Mouse (Mus musculus) heart, postnatal 14 days (tissue): Measurements from ENCODE around the gene Hba-a2. TPM values are rescaled to one million over a fixed set of nuclear protein-coding genes. Genes with fewer than 3 reads are reported as not detected.
"Not testable (repeated sequence)": the region's sequence is repeated elsewhere in the genome, so short reads cannot be mapped to it uniquely, and the experiment has no call there.

Source experiments
- DNase-seq, 2 experiments: peaks; one replicate each; pipeline ENCODE4 v3.0.0; 2021 to 2022
- intact Hi-C: fragments of 180-260 bp; cut with DNase I; formaldehyde crosslinking; loops from one replicate; pipeline ENCODE4 v1.15.1; 2025
- long read RNA-seq, 2 experiments: library from polyadenylated mRNA; stranded (forward); transcript quantifications; one replicate each; pipeline ENCODE4 v2.0.0; 2021
- total RNA-seq, 2 experiments: library from RNA; stranded (reverse); gene quantifications; 2 replicates each; pipeline ENCODE4 v1.2.3; 2021

The Hba-a2 gene
- total RNA-seq: over 10,000 TPM; 17,559 to 24,540 TPM
- long read RNA-seq, experiment 1, transcript Hba-a2-201 (3 exons, 554 nt): major isoform, 1,768 of 1,785 reads
- long read RNA-seq, experiment 1, transcript Hba-a2-202 (2 exons, 494 nt): minor isoform, 12 of 1,785 reads
- long read RNA-seq, experiment 1, partial matches to known transcripts: 3 of 1,785 reads
- long read RNA-seq, experiment 1, other reads (novel, unspliced or antisense): 2 of 1,785 reads
- long read RNA-seq, experiment 2, transcript Hba-a2-201 (3 exons, 554 nt): major isoform, 1,835 of 1,857 reads
- long read RNA-seq, experiment 2, transcript Hba-a2-202 (2 exons, 494 nt): minor isoform, 13 of 1,857 reads
- long read RNA-seq, experiment 2, partial matches to known transcripts: 5 of 1,857 reads
- long read RNA-seq, experiment 2, other reads (novel, unspliced or antisense): 4 of 1,857 reads

DNA sequence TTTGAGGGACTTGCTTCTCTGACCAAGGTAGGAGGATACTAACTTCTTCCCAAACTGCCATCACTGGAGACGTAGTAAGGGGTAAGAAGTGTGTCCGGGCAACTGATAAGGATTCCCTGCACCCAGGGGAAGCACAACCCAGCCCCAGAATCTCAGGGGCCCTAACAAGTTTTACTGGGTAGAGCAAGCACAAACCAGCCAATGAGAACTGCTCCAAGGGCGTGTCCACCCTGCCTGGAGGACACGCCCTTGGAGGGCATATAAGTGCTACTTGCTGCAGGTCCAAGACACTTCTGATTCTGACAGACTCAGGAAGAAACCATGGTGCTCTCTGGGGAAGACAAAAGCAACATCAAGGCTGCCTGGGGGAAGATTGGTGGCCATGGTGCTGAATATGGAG lies at the start of gene Hba-a2:
Hba-a2 (plus strand) TSS at position 287 of the 400 bp plus-strand sequence.
- DNase-seq, intact Hi-C loops: not testable (repeated sequence)

DNA sequence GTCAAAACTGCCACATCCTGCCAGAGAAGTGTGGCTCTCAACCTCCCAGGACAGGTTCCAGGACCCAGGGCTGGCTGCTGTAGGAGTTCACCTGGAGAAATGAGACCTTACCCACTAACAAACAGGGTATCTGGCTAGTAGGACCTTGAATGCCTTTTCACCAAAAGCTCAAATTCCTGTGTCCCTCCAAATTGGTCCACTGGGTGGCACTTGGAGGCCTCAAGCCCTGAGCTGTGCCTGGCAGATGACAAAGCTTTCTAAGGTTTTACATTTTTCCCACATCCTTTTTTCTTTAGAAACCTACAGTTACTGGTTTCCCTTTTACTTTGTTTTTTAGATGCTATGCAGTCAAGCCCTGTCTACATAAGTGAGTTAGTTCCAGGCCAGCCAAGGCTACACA lies 49.2 kb upstream of the Hba-a2 start:
- intact Hi-C loops: no loop called here
- no peak for DNase-seq

DNA sequence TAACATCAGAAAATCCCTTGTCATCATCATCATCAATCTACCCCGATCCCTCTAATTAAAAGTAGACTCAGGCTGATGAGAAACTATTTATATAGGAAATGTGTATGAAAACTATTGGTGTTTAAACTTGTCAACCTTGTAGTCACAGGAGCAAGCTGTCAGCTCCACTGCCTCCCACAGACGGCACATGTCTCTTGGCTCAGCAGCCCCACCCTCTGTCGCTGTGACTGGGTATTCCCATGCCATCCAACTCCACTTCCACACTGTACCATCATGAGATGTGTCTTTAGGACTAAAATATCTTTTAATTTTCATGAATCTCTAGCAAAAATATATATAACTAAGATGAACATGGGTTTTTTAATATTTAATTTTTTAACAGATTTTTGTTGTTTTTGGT lies 47.9 kb upstream of the Hba-a2 start:
- intact Hi-C loops: no loop called here
- DNase-seq: no peak

DNA sequence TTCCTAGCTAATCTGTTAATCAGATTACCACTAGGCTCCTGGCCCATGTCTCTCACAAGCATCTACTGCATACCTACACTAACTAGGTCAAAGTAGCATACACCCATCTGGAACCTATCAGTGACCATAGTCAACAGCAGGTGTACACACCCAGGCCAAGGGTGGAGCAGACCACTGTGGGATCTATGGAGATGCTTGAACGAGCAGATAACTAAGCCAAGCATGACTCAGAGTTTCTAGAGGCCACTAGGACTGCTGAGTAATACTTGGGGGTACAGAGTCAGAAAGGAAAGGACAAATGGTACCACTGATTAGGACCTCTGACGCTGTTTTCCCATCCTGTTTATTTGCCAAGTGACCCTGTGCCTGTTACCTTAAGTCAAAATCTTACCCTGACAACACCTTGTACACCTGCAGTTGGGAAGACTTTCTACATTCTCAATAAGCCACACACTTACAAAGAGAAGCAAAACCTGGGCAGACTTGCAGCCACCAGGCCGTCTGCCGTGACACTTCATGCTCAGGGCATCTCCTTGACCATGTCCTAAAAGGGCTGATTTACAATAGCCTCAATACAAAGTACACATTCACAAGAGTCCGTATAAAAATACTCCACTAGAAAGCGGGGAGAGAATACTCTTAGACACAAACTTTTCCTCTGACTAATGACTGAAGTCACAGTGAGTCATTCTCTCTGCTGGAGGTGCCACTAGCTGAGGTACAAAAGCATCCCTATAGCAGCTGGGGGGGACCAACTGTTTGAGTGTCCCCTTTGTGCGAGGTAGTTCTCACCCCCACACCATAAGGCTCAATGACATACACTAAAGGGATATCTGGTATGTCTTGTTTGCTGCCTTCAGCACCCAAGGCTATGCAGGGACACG lies 45.2 kb upstream of the Hba-a2 start:
- intact Hi-C loops: no loop called here
- DNase-seq: no peak

DNA sequence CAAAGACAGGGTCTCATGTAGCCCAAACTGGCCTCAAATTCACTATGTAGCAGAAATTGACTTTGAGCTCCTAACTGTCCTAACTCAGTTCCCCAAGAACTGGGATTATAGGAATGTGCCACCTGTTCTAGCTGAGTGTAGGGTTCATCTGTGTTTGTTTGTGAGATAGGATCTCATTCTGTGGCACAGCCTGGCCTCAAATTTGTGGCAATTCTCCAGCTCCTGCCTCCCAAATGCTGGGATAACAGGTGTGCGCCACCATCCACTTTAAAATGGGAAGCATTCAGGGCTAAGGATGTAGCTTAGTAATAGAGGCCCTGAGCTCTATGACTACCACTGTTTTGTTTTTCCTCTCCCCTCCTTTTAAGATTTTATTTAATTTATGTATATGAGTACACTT lies 43.2 kb upstream of the Hba-a2 start:
- DNase-seq: no peak
- intact Hi-C loops: no loop called here

DNA sequence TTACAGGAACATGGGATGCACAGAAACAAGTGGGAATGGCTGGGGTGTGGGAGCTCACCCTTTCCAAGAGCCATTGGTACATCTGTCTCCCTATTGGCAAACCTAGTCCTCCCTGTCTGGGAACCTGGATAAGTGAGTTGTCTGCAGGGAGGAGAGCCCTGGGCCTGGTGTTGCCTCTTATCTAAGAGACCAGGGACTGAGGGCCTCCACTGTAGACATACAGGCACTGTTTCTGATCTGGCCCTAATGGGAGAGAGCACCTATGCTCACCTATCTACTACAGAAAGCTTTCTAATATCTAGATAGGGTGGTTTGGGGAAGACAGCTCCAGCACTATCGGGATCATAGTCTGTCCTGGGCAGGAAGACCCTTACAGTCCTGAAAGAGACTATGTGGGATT lies 40.1 kb upstream of the Hba-a2 start:
- intact Hi-C loops: no loop called here
- DNase-seq: no peak

DNA sequence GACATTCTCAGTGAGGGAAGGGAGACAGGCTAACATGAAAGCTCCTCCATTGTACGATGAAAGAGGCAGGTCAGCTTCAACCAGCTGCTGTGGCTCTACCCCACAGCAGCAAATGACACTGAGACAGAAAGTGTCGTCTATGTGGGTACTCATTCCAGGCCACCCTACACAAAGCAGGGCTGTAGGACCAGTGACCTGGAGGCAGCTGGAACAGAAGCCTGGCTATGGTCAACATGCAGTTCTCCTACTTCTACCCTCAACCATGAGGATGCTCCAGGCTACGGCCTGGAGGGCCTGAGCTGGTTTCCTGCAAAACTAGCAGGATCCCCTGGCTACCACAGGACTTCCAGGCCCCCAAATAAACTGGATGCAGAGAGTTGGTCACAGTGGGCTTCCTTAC lies 39.7 kb upstream of the Hba-a2 start:
- no peak for DNase-seq
- intact Hi-C loops: no loop called here

DNA sequence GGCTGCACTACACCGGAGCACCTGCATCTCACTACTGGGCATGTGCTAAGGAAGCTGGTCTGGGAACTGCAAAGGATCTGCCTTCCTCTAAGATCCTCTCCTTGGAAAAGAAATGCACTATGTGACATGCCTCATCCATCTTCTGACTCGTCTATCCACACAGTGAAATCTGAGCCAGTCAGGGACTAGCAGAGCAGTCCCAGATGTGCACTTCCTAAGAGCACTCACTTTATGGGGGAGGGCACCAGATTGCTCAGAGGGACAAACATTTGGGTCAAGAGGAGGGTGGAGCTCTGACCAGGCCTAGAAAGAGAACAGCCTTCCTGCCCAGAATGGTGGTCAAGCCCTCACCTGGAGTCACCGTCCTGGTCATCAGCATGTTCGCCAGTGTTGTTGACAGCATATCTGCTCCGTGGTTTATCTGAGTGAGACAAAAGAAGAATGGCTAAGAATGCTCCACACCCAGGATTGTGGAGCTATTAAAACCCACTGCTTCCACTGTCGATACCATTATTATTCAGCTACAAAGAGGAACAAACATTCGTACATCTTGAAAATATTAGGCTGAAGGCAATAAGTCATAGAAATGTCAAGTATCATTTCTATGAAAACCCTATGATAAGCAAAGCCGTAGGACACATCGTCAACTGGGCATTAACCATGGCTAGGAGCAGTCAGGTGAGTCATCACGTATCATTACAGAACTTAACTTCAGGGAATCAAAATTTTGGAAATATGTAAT lies 33.4 kb upstream of the Hba-a2 start:
- no peak for DNase-seq
- intact Hi-C loops: no loop called here

DNA sequence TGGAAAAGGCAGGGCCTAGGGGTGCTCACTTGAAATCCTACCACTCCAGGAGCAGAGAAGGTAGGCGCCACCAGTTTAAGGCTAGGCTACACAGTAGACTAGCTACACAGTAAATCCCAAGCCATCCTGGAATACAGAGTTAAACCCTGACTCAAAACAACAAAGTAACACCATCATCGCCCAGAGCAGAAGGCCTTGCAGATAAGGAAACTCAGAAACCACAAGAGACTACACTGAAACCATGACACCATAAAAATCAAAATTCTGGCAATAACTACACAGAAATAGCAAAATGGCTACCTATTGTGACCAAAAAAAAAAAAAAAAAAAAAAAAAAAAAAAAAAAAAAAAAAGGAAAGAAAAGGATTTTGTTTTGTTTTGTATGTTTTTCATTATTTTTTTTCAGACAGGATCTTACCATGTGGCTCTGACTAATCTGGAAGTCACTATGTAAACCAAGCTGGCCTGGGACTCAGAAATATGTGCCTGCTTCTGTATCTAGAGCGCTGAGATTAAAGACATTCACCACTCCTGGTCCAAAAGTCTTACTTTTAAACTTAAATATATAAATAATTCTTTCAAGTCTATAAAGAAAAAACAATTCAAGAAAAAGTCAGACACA lies 31.1 kb upstream of the Hba-a2 start:
- intact Hi-C loops: no loop called here
- DNase-seq: no peak

DNA sequence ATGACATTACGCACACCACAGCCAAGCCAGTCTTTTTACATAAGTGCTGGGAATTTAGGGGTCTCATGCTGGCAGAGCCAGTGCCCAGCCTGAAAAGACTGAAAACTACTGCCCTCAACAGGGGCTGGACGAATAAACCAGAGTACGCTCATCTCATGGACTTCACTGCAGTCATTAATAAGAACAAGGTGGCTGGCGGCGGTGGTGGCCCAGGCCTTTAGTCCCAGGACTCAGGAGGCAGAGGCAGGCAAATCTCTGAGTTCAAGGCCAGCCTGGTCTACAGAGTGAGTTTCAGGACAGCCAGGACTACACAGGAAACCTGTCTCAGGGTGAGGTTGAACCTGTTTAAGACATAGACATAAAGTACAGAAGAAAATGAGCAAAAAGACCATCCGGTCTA lies 30.1 kb upstream of the Hba-a2 start:
- no peak for DNase-seq
- intact Hi-C loops: no loop called here

DNA sequence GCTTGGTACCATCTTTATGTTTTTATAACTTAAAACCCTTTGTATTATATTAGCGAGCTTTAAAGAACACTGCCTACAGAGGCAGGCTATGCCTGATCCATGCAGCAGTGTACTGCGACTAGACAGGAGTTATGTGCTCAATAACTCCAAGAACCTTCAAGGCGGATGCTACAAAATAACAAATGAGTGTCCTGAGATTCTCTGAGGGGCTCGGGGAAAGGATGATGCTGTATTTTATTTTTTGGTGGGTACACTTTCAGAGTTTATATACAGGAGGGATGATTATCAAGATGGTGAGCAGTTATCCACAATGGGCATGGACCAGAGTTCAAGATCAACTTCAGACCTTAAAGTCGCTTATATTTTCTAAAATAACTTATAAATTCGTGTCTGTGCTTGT lies 29.5 kb upstream of the Hba-a2 start:
- intact Hi-C loops: no loop called here
- DNase-seq: no peak

DNA sequence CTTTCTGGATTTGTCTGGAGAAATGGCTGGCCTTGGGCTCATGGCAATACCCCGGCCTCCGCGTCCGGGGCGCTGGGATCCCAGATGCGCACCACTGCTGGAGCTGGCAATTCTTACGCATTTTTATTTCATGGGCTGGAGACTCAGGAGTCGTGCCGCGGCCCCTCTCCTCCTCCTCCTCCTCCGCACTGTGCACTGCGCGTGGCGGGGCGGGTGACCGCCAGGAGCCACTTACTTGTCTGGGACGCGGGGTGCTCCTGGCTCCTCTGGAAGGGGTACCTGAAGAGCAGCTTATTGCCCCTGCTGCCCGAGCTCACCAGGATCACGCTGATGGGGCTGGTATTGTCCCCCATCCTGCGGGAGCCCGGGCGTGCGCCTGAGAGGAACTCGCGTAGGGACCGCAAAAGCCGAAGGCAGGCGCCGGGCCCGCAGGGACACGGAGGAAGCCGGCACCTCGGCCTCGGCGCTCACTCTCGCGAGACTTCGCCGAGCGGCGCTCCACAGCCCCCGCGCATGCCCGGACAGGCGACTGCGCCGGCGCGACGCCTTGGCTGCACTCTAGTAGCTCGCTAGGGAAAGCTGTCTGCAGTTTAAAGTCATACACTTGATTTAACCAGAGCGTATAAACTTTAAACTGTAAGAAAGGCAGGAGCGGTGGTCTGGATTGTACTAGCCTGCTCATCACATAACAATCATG lies 29.0 kb upstream of the Hba-a2 start, which contains the start of gene Nprl3:
Nprl3 (minus strand) TSS at position 520 of the 697 bp plus-strand sequence.
- intact Hi-C loops: no loop called here
- peak; percentile 99 for DNase-seq

DNA sequence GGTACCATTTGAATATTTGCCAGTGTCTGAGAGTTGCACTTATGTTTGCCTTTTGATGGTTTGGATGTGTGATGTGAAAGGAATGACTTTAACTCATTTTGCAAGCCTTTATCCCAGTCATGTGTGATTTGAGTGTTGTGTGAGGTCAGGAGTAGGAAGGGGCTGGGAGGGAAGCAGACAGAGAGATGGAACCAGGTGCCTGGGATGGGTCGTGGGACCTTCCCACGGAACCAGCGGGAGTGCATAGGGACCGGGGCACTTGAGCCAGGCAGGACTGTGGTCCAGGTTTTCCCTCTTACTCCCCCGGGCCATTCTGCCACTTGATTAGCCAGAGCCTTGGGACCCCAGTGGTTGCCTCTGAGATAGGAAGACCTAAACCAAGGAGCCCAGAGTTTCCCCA lies 28.3 kb upstream of the Hba-a2 start:
- intact Hi-C loops: no loop called here

DNA sequence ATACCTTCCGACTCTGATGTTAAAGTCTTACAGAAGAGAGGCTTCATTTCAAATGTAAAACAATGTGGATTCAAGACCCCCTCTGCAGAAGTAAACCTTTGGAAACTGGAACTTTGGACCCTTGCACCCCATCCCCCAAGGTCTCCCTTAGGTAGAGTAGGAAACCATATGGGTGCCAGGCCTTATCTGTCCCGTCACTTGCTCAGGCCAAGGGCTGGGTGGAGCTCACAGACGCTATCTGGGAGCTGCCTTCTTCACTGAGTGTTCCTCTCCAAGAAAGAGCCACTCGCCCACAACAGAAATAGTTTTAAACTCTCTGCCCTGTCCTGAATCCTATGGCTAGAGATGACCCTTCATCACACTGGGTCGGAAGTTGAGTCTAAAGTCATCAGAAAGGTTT lies 27.3 kb upstream of the Hba-a2 start:
- intact Hi-C loops: no loop called here
- DNase-seq: no peak

More for the DNA sequence above, 28.3 kb upstream of the Hba-a2 start:
- DNase-seq: no peak

DNA sequence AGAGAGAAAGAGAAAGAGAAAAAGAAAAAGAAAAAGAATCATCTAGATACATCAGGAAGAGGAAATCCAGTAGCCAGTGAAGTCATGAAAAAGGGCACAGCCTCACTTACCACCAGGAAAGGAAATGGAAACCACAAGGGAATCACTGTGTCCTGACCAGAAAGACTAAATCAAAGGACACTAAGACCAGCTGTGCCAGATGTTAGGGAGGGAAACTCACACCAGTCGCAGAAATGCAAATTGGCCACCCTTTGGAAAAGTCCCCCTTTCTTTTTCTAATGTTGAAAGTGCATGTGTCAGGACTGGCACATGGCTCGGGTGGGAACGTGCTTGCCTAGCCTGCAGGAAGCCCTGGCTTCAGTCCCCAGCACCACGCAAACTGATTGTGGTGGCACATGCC lies 25.1 kb upstream of the Hba-a2 start:
- DNase-seq: no peak
- intact Hi-C loops: no loop called here

DNA sequence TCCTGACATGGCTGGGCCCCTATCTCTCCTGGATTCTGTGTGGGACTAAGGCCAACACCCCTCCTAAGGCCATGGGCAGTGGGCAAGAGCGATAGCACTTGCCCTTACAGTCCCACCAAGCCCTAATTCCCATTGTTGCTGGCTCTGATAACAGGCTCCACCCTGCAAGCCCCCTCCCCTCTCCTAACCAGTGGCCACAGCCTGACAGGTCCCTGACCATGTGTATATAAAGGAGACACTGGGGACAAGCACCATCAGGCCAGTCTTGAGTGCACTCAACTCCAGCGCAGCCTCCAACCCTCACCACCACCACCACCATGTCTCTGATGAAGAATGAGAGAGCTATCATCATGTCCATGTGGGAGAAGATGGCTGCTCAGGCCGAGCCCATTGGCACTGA lies 19.9 kb upstream of the Hba-a2 start, which contains the start of gene Hba-x:
Hba-x (plus strand) TSS at position 54 of the 400 bp plus-strand sequence.
- DNase-seq: no peak
- intact Hi-C loops: no loop called here

DNA sequence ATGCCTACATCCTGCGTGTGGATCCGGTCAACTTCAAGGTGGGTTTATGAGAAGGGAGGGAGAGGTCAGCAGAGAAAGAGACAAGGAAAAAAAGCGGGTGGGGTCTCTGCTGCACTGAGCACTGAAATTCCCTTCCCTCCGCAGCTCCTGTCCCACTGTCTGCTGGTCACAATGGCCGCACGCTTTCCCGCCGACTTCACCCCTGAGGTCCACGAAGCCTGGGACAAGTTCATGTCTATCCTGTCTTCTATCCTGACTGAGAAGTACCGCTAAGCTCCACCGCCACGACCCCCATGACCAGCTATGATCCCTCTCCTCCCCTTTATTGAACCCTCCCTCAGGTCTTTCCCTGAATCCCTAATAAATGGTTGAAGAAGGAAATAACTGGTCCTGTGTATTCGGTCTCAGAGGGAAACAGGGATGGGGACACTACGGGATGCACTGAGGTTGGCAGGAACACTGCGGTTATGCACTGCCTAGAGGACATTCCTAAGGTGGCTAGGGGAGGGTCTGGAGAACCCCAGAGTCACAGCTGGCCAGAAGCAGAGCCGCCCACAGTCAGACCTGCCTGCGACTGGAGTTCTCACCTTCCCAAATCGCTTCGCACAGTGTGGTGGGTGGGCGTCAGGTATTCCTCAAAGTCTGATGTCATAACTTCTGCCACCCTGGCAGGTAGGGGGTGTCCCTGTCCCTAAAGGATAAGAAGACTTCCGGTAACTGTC lies 18.4 kb upstream of the Hba-a2 start:
- DNase-seq: no peak
- intact Hi-C loops: no loop called here

DNA sequence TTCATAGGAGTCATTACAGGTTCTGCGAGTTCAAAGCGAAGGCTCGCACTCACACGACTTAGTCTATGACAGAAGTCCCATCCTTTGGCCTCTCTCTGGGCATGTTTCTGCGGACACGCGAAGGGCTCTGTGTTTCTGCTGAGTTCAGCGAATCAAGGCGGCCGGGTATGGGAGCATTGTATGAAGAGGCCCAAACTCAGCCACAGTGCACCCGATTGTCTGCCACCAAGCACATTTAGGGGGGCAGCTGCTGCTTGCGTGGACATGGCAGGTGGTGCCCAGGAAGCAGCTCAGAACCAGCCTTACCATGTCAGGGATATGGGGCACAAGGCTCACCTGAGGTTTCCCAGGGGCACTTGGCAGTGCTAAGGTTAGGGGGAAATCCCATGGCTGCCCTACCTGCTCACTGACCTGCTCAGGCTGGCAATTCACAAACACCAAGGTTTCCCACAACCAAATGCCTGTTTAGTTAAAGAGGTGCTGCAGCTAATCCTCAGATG lies 17.8 kb upstream of the Hba-a2 start:
- intact Hi-C loops: no loop called here
- DNase-seq: no peak

DNA sequence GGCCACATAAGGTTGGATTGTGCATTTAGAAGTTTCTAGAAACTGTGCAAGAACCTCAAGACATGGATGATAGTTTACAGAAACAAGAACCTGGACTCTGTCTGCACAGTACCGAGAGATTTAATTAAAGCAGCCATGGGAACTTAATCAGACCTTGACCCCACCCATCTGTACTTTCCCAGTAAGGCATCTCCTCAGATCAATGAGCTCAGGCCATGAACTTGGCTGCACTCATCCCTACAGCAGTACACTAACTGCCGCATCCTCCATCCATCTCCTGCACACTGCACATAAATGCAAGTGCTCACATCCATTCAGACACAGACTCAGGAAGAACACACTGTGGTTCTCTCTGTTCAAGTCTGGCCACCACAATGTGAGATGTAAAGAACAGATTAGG lies 15.6 kb upstream of the Hba-a2 start:
- intact Hi-C loops: no loop called here

More for the DNA sequence above, 15.6 kb upstream of the Hba-a2 start:
- no peak for DNase-seq
